Mouse (Mus musculus): ENCODE data around the gene Antxr1. TPM values are rescaled to one million over a fixed set of nuclear protein-coding genes. Genes with fewer than 3 reads are reported as not detected.

The Antxr1 gene
- polyA plus RNA-seq, 1 experiment: not detected

- peaks cover 11% of the 10 kb centered on the region for H3K4me1 ChIP-seq (ENCODE audit: control insufficient read depth, insufficient read depth, low read length)
- WGBS: 16% methylated on average over 11 of the region's 11 CpGs
- peak overlapping the region; percentile 67 for H3K4me3 ChIP-seq (ENCODE audit: insufficient read depth, low read depth, low read length)
- TF ChIP-seq POLR2A (IDR thresholded peaks at IDR 0.05; ENCODE audit: insufficient read depth, low read depth, low read length): no peak
- H3K27ac ChIP-seq (ENCODE audit: insufficient read depth, low read depth, low read length): no peak overlapping the region
Observed at GRCm38 (mm10) chr6:87334361-87335090, 1.1 kb downstream of the Antxr1 start.

- Histone ChIP-seq H3K27ac (ENCODE audit: insufficient read depth, low read depth, low read length) (no peak overlapping the region), H3K4me3 (ENCODE audit: insufficient read depth, low read depth, low read length) (no peak overlapping the region), H3K4me1 (ENCODE audit: control insufficient read depth, insufficient read depth, low read length) (peaks cover 17% of the 10 kb centered on the region)
- WGBS: 63% methylated on average over 2 of the region's 2 CpGs
- TF ChIP-seq POLR2A (IDR thresholded peaks at IDR 0.05; ENCODE audit: insufficient read depth, low read depth, low read length) (no peak), CTCF (IDR thresholded peaks at IDR 0.05; ENCODE audit: insufficient read depth, low read depth, low read length) (no peak)
Observed at GRCm38 (mm10) chr6:87332380-87332779, 3.2 kb downstream of the Antxr1 start.

GRCm38 (mm10) chr6:87328265-87329173, 7.1 kb downstream of the Antxr1 start:
- Histone ChIP-seq H3K27ac (ENCODE audit: insufficient read depth, low read depth, low read length) (no peak overlapping the region), H3K4me3 (ENCODE audit: insufficient read depth, low read depth, low read length) (no peak overlapping the region), H3K4me1 (ENCODE audit: control insufficient read depth, insufficient read depth, low read length) (peaks cover 11% of the 10 kb centered on the region)
- WGBS: 77% methylated on average over 22 of the region's 22 CpGs
- TF ChIP-seq POLR2A (IDR thresholded peaks at IDR 0.05; ENCODE audit: insufficient read depth, low read depth, low read length) (no peak), CTCF (IDR thresholded peaks at IDR 0.05; ENCODE audit: insufficient read depth, low read depth, low read length) (no peak)

- Histone ChIP-seq H3K4me1 (ENCODE audit: control insufficient read depth, insufficient read depth, low read length) (peaks cover 11% of the 10 kb centered on the region), H3K27ac (ENCODE audit: insufficient read depth, low read depth, low read length) (no peak overlapping the region), H3K4me3 (ENCODE audit: insufficient read depth, low read depth, low read length) (no peak overlapping the region)
- no peak for TF ChIP-seq POLR2A (IDR thresholded peaks at IDR 0.05; ENCODE audit: insufficient read depth, low read depth, low read length)
- TF ChIP-seq CTCF (IDR thresholded peaks at IDR 0.05; ENCODE audit: insufficient read depth, low read depth, low read length): no peak
- 87% methylated on average over 2 of the region's 2 CpGs for WGBS
Observed at GRCm38 (mm10) chr6:87326932-87327331, 8.7 kb downstream of the Antxr1 start.

- no peak for TF ChIP-seq CTCF (IDR thresholded peaks at IDR 0.05; ENCODE audit: insufficient read depth, low read depth, low read length)
- TF ChIP-seq POLR2A (IDR thresholded peaks at IDR 0.05; ENCODE audit: insufficient read depth, low read depth, low read length): no peak
- Histone ChIP-seq H3K4me3 (ENCODE audit: insufficient read depth, low read depth, low read length) (no peak overlapping the region), H3K27ac (ENCODE audit: insufficient read depth, low read depth, low read length) (no peak overlapping the region), H3K4me1 (ENCODE audit: control insufficient read depth, insufficient read depth, low read length) (peaks cover 2% of the 10 kb centered on the region; the same call in 1 of the 2 replicates)
- WGBS: 93% methylated on average over 2 of the region's 2 CpGs
Observed at GRCm38 (mm10) chr6:87323381-87323780, 12.2 kb downstream of the Antxr1 start.

- 95% methylated on average over 7 of the region's 7 CpGs for WGBS
- no peak for TF ChIP-seq POLR2A (IDR thresholded peaks at IDR 0.05; ENCODE audit: insufficient read depth, low read depth, low read length)
- TF ChIP-seq CTCF (IDR thresholded peaks at IDR 0.05; ENCODE audit: insufficient read depth, low read depth, low read length): no peak
- Histone ChIP-seq H3K4me3 (ENCODE audit: insufficient read depth, low read depth, low read length) (no peak overlapping the region), H3K27ac (ENCODE audit: insufficient read depth, low read depth, low read length) (no peak overlapping the region), H3K4me1 (ENCODE audit: control insufficient read depth, insufficient read depth, low read length) (no peaks in the 10 kb centered on the region)
Observed at GRCm38 (mm10) chr6:87318651-87319050, 17.0 kb downstream of the Antxr1 start.

- WGBS: 76% methylated on average over 8 of the region's 8 CpGs
- TF ChIP-seq CTCF (IDR thresholded peaks at IDR 0.05; ENCODE audit: insufficient read depth, low read depth, low read length) (no peak), POLR2A (IDR thresholded peaks at IDR 0.05; ENCODE audit: insufficient read depth, low read depth, low read length) (no peak)
Observed at GRCm38 (mm10) chr6:87316966-87317365, 18.7 kb downstream of the Antxr1 start.

GRCm38 (mm10) chr6:87312761-87313160, 22.9 kb downstream of the Antxr1 start:
- TF ChIP-seq CTCF (IDR thresholded peaks at IDR 0.05; ENCODE audit: insufficient read depth, low read depth, low read length) (no peak), POLR2A (IDR thresholded peaks at IDR 0.05; ENCODE audit: insufficient read depth, low read depth, low read length) (no peak)
- Histone ChIP-seq H3K4me1 (ENCODE audit: control insufficient read depth, insufficient read depth, low read length) (no peaks in the 10 kb centered on the region), H3K4me3 (ENCODE audit: insufficient read depth, low read depth, low read length) (no peak overlapping the region), H3K27ac (ENCODE audit: insufficient read depth, low read depth, low read length) (no peak overlapping the region)
- WGBS: 80% methylated on average over 4 of the region's 4 CpGs

More at GRCm38 (mm10) chr6:87316966-87317365, 18.7 kb downstream of the Antxr1 start:
- Histone ChIP-seq H3K4me3 (ENCODE audit: insufficient read depth, low read depth, low read length) (no peak overlapping the region), H3K27ac (ENCODE audit: insufficient read depth, low read depth, low read length) (no peak overlapping the region), H3K4me1 (ENCODE audit: control insufficient read depth, insufficient read depth, low read length) (no peaks in the 10 kb centered on the region)

GRCm38 (mm10) chr6:87304486-87304885, 31.1 kb downstream of the Antxr1 start:
- Histone ChIP-seq H3K4me3 (ENCODE audit: insufficient read depth, low read depth, low read length) (no peak overlapping the region), H3K27ac (ENCODE audit: insufficient read depth, low read depth, low read length) (no peak overlapping the region), H3K4me1 (ENCODE audit: control insufficient read depth, insufficient read depth, low read length) (no peaks in the 10 kb centered on the region)
- 80% methylated on average over 8 of the region's 8 CpGs for WGBS
- no peak for TF ChIP-seq POLR2A (IDR thresholded peaks at IDR 0.05; ENCODE audit: insufficient read depth, low read depth, low read length)
- no peak for TF ChIP-seq CTCF (IDR thresholded peaks at IDR 0.05; ENCODE audit: insufficient read depth, low read depth, low read length)

Data from olfactory bulb, adult 2 months (tissue).